Mouse (Mus musculus) intestine, embryonic 16.5 days (tissue): ENCODE measurements around the gene Tmc8. TPM values are rescaled to one million over a fixed set of nuclear protein-coding genes. Genes with fewer than 3 reads are reported as not detected.

Experiments
- ATAC-seq: fragments of 200-750 bp; cut with Nextera tagmentation; 2 replicates; pipeline ENCODE4 v1.8.0; 2017; ENCODE audit warnings: moderate TSS enrichment, moderate library complexity
- H3K27ac ChIP-seq: fragments of 300-500 bp; sonication (generic); 2 replicates; pipeline ENCODE4 v1.5.1; 2014; ENCODE audit warnings: mild to moderate bottlenecking, low read length
- H3K27me3 ChIP-seq: fragments of 300-500 bp; sonication (generic); replicated peaks from 2 replicates; pipeline ENCODE4 v1.6.1; 2014; ENCODE audit warnings: low read length, control low read depth, mixed read lengths; ENCODE audit not compliant: control insufficient read depth, insufficient read depth
- H3K36me3 ChIP-seq: fragments of 300-500 bp; sonication (generic); 2 replicates; pipeline ENCODE4 v1.6.1; 2014; ENCODE audit warnings: low read length, control low read depth; ENCODE audit not compliant: control insufficient read depth, insufficient read depth
- H3K4me1 ChIP-seq: fragments of 300-500 bp; sonication (generic); 2 replicates; pipeline ENCODE4 v1.6.1; 2014; ENCODE audit warnings: low read length, control low read depth, mixed read lengths; ENCODE audit not compliant: control insufficient read depth, insufficient read depth
- H3K4me2 ChIP-seq: fragments of 300-500 bp; sonication (generic); 2 replicates; pipeline ENCODE4 v1.6.1; 2014; ENCODE audit warnings: low read depth, low read length, control low read depth
- H3K4me3 ChIP-seq: fragments of 300-500 bp; sonication (generic); 2 replicates; pipeline ENCODE4 v1.5.1; 2014; ENCODE audit warnings: mild to moderate bottlenecking, low read length
- H3K9ac ChIP-seq: fragments of 300-500 bp; sonication (generic); 2 replicates; pipeline ENCODE4 v1.6.1; 2014; ENCODE audit warnings: low read depth, low read length
- H3K9me3 ChIP-seq: fragments of 300-500 bp; sonication (generic); 2 replicates; pipeline ENCODE4 v1.6.1; 2016; ENCODE audit warnings: low read length, control low read depth; ENCODE audit not compliant: control insufficient read depth
- WGBS: fragments of 180-500 bp; shearing (Covaris S2); extraction: QIAGEN DNeasy Blood & Tissue Kit; methylation state at CpG from one replicate; pipeline ENCODE4 v1.1.7; 2014; 5-methylcytosine and 5-hydroxymethylcytosine counted together
- polyA plus RNA-seq: library from polyadenylated mRNA; unstranded; fragments of >200 nt; fragmentation: Nextera tagmentation; extraction: Ambion mirVana; gene quantifications from 2 replicates; pipeline ENCODE4 v1.2.1, GENCODE M21; 2015

Tmc8 gene
- polyA plus RNA-seq, 1 experiment from 2014 or later = 14.5 TPM

DNA sequence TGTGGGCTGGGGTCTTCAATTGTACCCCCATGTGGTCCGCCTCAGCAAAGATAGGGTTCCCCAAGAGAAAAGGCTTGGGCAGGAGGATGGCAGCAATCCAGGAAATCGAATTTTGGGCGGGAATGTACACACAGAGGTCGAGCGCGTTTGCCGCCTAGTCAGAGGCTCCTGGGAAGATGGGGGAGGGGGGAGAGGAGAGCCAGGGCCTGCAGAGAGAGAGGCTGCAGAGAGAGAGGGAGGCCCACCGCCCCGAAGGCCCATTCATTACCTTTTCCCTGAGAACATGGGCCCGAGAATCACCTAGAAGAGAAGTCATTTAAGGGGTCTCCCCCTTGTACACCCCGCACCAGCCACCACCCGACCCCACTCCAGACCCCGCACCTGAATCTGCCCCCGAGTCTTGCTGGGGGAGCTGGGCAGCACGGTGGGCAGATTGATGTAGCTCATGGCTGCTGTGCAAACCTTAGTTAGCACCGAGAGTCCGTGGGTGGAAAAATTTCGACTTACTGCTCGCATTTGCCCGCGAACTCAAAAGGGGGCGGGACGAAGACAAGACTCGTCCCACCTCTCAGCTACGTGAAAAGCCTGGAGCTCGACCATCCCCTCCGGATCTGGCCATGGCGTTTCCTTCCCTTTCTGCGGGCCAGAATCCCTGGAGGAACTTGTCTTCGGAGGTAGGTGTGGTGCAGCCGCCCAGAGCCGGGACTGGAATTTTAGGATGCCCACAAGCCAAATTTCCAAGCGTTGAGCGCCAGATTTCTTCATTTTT lies 43.6 kb downstream of the Tmc8 start, which contains the start of the genes Afmid and Tk1:
Gene Afmid (plus strand): TSS at position 592 of the 769 bp plus-strand sequence.
Gene Tk1 (minus strand): TSS at position 760 of the 769 bp plus-strand sequence.
- Histone ChIP-seq H3K9ac (peak within 1 kb of the TSS; percentile 84), H3K4me3 (peak within 1 kb of the TSS; percentile 65), H3K4me2 (peak within 1 kb of the TSS; percentile 89), H3K36me3 (peaks cover 10% of the 10 kb centered on the region), H3K27ac (peak within 1 kb of the TSS; percentile 98), H3K4me1 (peaks cover 64% of the 10 kb centered on the region), H3K27me3 (no peaks in the 10 kb centered on the region), H3K9me3 (no peaks in the 10 kb centered on the region)
- WGBS = under 1% methylated on average over 34 of the region's 34 CpGs
- ATAC-seq = peak; percentile 54

DNA sequence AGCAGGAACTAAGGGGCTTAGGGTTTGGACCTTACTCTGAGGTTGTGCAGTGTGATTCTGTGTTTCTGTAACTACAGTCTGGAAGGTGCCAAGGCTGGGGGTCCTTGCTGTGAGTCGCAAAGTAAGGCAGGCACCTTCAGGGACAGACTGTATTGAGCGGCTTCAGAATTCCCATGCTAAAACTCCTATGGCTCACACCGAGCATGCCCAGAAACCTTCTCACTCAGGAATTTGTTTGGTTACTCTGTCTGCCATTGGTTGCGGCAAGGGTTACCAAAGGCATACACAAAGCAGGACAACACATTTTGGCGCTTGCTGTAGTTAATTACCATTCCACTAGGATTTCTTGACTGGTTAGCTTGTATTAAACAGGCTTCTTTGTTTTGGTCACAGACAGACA lies 44.3 kb downstream of the Tmc8 start:
- H3K27me3 ChIP-seq = no peaks in the 10 kb centered on the region
- H3K4me1 ChIP-seq = peaks cover 68% of the 10 kb centered on the region
- H3K9ac ChIP-seq = peak overlapping the region; percentile 84
- H3K36me3 ChIP-seq = peaks cover 7% of the 10 kb centered on the region
- WGBS = 8% methylated on average over 5 of the region's 5 CpGs
- H3K9me3 ChIP-seq = no peaks in the 10 kb centered on the region
- ATAC-seq = 0 out of 2 replicates have a peak, but pooled peaks have one; percentile 2
- peak overlapping the region; percentile 65 for H3K4me3 ChIP-seq
- H3K27ac ChIP-seq = peak overlapping the region; percentile 91
- peak overlapping the region; percentile 89 for H3K4me2 ChIP-seq

GRCm38 (mm10) chr11:117826916-117827315 lies 45.0 kb downstream of the Tmc8 start:
- Histone ChIP-seq H3K27ac (peak overlapping the region; percentile 98), H3K9me3 (no peaks in the 10 kb centered on the region), H3K4me3 (peak overlapping the region; percentile 2; the same call in 1 of the 2 replicates), H3K36me3 (no peaks in the 10 kb centered on the region), H3K9ac (peak overlapping the region; percentile 84), H3K4me1 (peaks cover 63% of the 10 kb centered on the region), H3K4me2 (peak overlapping the region; percentile 89), H3K27me3 (no peaks in the 10 kb centered on the region)
- ATAC-seq = no peak
- 54% methylated on average over 8 of the region's 8 CpGs for WGBS

GRCm38 (mm10) chr11:117827386-117827785 lies 45.5 kb downstream of the Tmc8 start:
- 46% methylated on average over 3 of the region's 3 CpGs for WGBS
- no peaks in the 10 kb centered on the region for H3K36me3 ChIP-seq
- H3K4me3 ChIP-seq = peak overlapping the region; percentile 1; the same call in 1 of the 2 replicates
- H3K27me3 ChIP-seq = no peaks in the 10 kb centered on the region
- peak overlapping the region; percentile 89 for H3K4me2 ChIP-seq
- H3K9ac ChIP-seq = peak overlapping the region; percentile 84
- ATAC-seq = no peak
- H3K9me3 ChIP-seq = no peaks in the 10 kb centered on the region
- H3K4me1 ChIP-seq = peaks cover 66% of the 10 kb centered on the region
- peak overlapping the region; percentile 98 for H3K27ac ChIP-seq

DNA sequence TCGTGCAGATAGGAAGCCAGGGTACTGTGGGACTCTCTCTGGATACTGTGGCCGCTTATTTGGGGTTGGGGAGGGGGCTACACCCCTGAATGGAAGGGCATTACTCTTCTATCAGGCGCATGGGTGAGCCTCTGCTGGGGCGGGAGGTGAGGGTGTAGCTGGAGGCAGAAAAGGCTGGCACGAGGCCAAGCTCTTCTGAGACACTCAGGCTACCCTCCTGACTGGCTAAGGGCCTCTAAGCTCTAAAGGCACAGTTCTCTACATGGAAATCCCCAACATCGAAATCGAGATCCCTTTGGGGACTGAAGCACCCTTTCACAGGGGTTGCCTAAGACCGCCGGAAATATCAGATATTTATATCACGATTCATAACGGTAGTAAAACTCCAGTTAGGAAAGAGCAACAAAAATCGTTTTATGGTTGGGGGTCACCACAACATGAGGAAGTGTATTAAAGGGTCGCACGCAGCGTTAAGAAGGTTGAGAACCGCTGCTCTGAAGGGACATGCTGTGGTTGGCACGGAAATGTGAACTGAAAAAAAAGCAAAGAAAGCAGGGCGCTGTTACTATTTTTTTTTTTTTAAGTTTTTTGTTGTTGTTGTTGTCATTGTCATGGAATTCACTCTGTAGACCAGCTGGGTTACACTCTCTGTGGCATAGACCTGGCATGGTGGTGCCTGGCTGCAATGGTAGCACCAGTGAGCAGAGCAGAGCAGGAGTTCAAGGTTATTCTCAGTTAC lies 46.4 kb downstream of the Tmc8 start:
- Histone ChIP-seq H3K9me3 (no peaks in the 10 kb centered on the region), H3K9ac (peak overlapping the region; percentile 84), H3K36me3 (no peaks in the 10 kb centered on the region), H3K4me2 (peak overlapping the region; percentile 89), H3K27me3 (no peaks in the 10 kb centered on the region), H3K4me3 (0 out of 2 replicates have a peak overlapping the region, but pooled peaks have one; percentile 1), H3K4me1 (peaks cover 60% of the 10 kb centered on the region), H3K27ac (peak overlapping the region; percentile 98)
- WGBS = 54% methylated on average over 18 of the region's 18 CpGs
- ATAC-seq = peak; percentile 27; the same call in 1 of the 2 replicates

- Histone ChIP-seq H3K4me2 (peak overlapping the region; percentile 17; the same call in 1 of the 2 replicates), H3K36me3 (no peaks in the 10 kb centered on the region), H3K9me3 (no peaks in the 10 kb centered on the region), H3K27ac (peak overlapping the region; percentile 98), H3K4me1 (peaks cover 57% of the 10 kb centered on the region), H3K9ac (peak overlapping the region; percentile 84), H3K27me3 (no peaks in the 10 kb centered on the region), H3K4me3 (no peak overlapping the region)
- peak; percentile 59 for ATAC-seq
- WGBS = 45% methylated on average over 9 of the region's 9 CpGs
These were observed 47.2 kb downstream of the Tmc8 start for GRCm38 (mm10) chr11:117828888-117829604.

- Histone ChIP-seq H3K36me3 (no peaks in the 10 kb centered on the region), H3K4me2 (peak overlapping the region; percentile 17; the same call in 1 of the 2 replicates), H3K9ac (peak overlapping the region; percentile 84), H3K27ac (peak overlapping the region; percentile 98), H3K9me3 (no peaks in the 10 kb centered on the region), H3K4me1 (peaks cover 54% of the 10 kb centered on the region), H3K4me3 (no peak overlapping the region), H3K27me3 (no peaks in the 10 kb centered on the region)
- WGBS = 53% methylated on average over 2 of the region's 2 CpGs
- ATAC-seq = no peak
These were observed 47.9 kb downstream of the Tmc8 start for GRCm38 (mm10) chr11:117829671-117830215.

- no peaks in the 10 kb centered on the region for H3K9me3 ChIP-seq
- H3K36me3 ChIP-seq = no peaks in the 10 kb centered on the region
- H3K4me3 ChIP-seq = no peak overlapping the region
- H3K4me1 ChIP-seq = peaks cover 60% of the 10 kb centered on the region
- H3K4me2 ChIP-seq = no peak overlapping the region
- no peaks in the 10 kb centered on the region for H3K27me3 ChIP-seq
- H3K27ac ChIP-seq = peak overlapping the region; percentile 98
- no peak for ATAC-seq
- 56% methylated on average over 9 of the region's 9 CpGs for WGBS
- 0 out of 2 replicates have a peak overlapping the region, but pooled peaks have one; percentile 84 for H3K9ac ChIP-seq
These were observed 48.5 kb downstream of the Tmc8 start for GRCm38 (mm10) chr11:117830401-117830800.
